Mouse (Mus musculus) kidney, adult 2 months (tissue): ENCODE results near the gene Sik2. TPM values are rescaled to one million over a fixed set of nuclear protein-coding genes. Genes with fewer than 3 reads are reported as not detected.
A peak's percentile ranks its signal among the peaks of the same experiment; 100 is the strongest.

Experiments
- DNase-seq: peaks from one replicate; pipeline ENCODE4 v3.0.0; 2021
- H3K27ac ChIP-seq: fragments of 200-500 bp; 2 replicates; pipeline ENCODE4 v1.5.1; 2012; ENCODE audit warnings: low read depth, low read length, control low read depth, inconsistent platforms; ENCODE audit not compliant: insufficient read depth
- H3K27me3 ChIP-seq: fragments of 200-500 bp; replicated peaks from 2 replicates; pipeline ENCODE4 v1.6.1; 2012; ENCODE audit warnings: mild to moderate bottlenecking, moderate library complexity, low read length, inconsistent platforms; ENCODE audit not compliant: control insufficient read depth, insufficient read depth
- H3K36me3 ChIP-seq: fragments of 200-500 bp; 2 replicates; pipeline ENCODE4 v1.6.1; 2012; ENCODE audit warnings: mild to moderate bottlenecking, moderate library complexity, low read length, inconsistent platforms; ENCODE audit not compliant: control insufficient read depth, insufficient read depth
- H3K4me1 ChIP-seq: fragments of 200-500 bp; 2 replicates; pipeline ENCODE4 v1.6.1; 2011; ENCODE audit warnings: low read length; ENCODE audit not compliant: control insufficient read depth, insufficient read depth
- H3K4me3 ChIP-seq: fragments of 200-500 bp; 2 replicates; pipeline ENCODE4 v1.5.1; 2011; ENCODE audit warnings: mild to moderate bottlenecking, low read depth, low read length, control low read depth; ENCODE audit not compliant: insufficient read depth
- CTCF ChIP-seq: fragments of 200-500 bp; conservative IDR thresholded peaks from 2 replicates; pipeline ENCODE4 v1.5.1; 2011; ENCODE audit warnings: low read depth, mild to moderate bottlenecking, control low read depth, low read length, moderate library complexity, mixed read lengths; ENCODE audit not compliant: insufficient read depth, insufficient read length
- POLR2A ChIP-seq: fragments of 200-500 bp; IDR thresholded peaks from one replicate; pipeline ENCODE4 v1.6.1; 2011; ENCODE audit warnings: low read depth, low read length, control low read depth
- WGBS: fragments of 180-500 bp; shearing (Covaris S2); methylation state at CpG from one replicate; pipeline ENCODE4 v1.1.7; 2018; 5-methylcytosine and 5-hydroxymethylcytosine counted together
- polyA plus RNA-seq: library from polyadenylated mRNA; depleted of rRNA; stranded (reverse); fragments of >200 nt; gene quantifications from 2 replicates; pipeline ENCODE4 v1.2.3, GENCODE M21; 2012

Sik2 gene
- polyA plus RNA-seq, 1 experiment, result 18.5 TPM

DNA sequence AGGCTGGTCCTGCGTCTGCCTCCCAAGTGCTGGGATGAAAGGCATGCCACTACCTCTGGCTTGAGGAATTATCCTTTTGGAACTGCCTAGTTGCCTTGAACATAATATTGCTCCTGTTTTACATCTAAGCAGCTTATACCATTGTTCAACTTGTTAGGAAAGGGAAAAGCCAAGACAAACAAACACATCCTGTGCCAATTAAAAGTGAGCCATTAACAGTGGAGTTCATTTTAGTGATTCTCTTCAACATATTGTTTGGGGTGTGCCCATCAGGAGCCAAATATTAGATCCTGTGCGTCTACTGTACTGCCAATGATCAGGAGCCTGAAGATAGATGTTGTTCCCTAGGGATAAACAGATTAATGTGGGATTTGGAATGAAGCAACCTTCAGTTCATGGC lies 126.7 kb downstream of the Sik2 start:
- no peak overlapping the region for H3K4me3 ChIP-seq
- 84% methylated on average over 2 of the region's 2 CpGs for WGBS
- no peaks in the 10 kb centered on the region; the same call in none of the 2 replicates for H3K36me3 ChIP-seq
- TF ChIP-seq POLR2A, result no peak
- TF ChIP-seq CTCF, result no peak
- peaks cover 16% of the 10 kb centered on the region for H3K4me1 ChIP-seq
- peak; percentile 4 for DNase-seq
- H3K27me3 ChIP-seq, result no peaks in the 10 kb centered on the region
- no peak overlapping the region for H3K27ac ChIP-seq

- no peak for DNase-seq
These were observed 131.4 kb downstream of the Sik2 start for GRCm38 (mm10) chr9:50877431-50877830.

DNA sequence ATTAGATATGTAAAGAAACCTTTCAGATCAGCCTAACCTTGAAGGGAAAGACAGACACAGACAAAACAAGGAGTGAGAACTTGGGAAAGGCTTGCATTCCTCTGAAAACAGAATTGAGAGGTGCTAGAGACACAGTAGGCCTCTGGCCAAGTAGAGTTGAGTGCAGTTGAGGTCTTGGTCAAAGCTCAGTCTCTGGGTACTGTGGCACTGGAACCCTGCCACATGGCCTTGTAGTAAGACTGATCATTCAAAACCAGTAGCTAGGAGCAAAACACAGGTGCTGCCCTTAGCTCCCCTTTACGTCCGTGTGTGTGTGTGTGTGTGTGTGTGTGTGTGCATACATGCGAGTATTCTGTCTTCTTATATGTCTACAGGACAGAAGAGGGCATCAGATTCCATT lies 132.6 kb downstream of the Sik2 start:
- no peaks in the 10 kb centered on the region; the same call in none of the 2 replicates for H3K36me3 ChIP-seq
- no peak overlapping the region for H3K4me3 ChIP-seq
- peak; percentile 94 for DNase-seq
- WGBS, result 63% methylated on average over 3 of the region's 3 CpGs
- no peak for TF ChIP-seq POLR2A
- TF ChIP-seq CTCF, result no peak
- no peaks in the 10 kb centered on the region for H3K27me3 ChIP-seq
- H3K27ac ChIP-seq, result no peak overlapping the region
- peaks cover 3% of the 10 kb centered on the region; the same call in 1 of the 2 replicates for H3K4me1 ChIP-seq

More at GRCm38 (mm10) chr9:50877431-50877830, 131.4 kb downstream of the Sik2 start:
- no peaks in the 10 kb centered on the region for H3K27me3 ChIP-seq
- no peaks in the 10 kb centered on the region; the same call in none of the 2 replicates for H3K36me3 ChIP-seq
- peaks cover 3% of the 10 kb centered on the region; the same call in 1 of the 2 replicates for H3K4me1 ChIP-seq
- 50% methylated on average over 3 of the region's 3 CpGs for WGBS
- TF ChIP-seq POLR2A (no peak), CTCF (no peak)
- no peak overlapping the region for H3K4me3 ChIP-seq
- no peak overlapping the region for H3K27ac ChIP-seq

GRCm38 (mm10) chr9:50875470-50875869 lies 133.4 kb downstream of the Sik2 start:
- no peak for TF ChIP-seq POLR2A
- TF ChIP-seq CTCF, result no peak
- Histone ChIP-seq H3K36me3 (no peaks in the 10 kb centered on the region; the same call in 1 of the 2 replicates), H3K27ac (no peak overlapping the region), H3K27me3 (no peaks in the 10 kb centered on the region), H3K4me3 (no peak overlapping the region), H3K4me1 (peaks cover 3% of the 10 kb centered on the region; the same call in 1 of the 2 replicates)
- DNase-seq, result no peak
- 93% methylated on average over 4 of the region's 4 CpGs for WGBS

GRCm38 (mm10) chr9:50874031-50874430 lies 134.8 kb downstream of the Sik2 start:
- Histone ChIP-seq H3K27ac (peak overlapping the region; percentile 25; the same call in 1 of the 2 replicates), H3K4me1 (peaks cover 3% of the 10 kb centered on the region; the same call in 1 of the 2 replicates), H3K36me3 (no peaks in the 10 kb centered on the region; the same call in 1 of the 2 replicates), H3K4me3 (no peak overlapping the region), H3K27me3 (no peaks in the 10 kb centered on the region)
- peak; percentile 86 for DNase-seq
- 45% methylated on average over 6 of the region's 6 CpGs for whole genome bisulfite sequencing
- no peak for TF ChIP-seq POLR2A
- no peak for TF ChIP-seq CTCF

- no peak for TF ChIP-seq POLR2A
- TF ChIP-seq CTCF, result no peak
- Histone ChIP-seq H3K27ac (no peak overlapping the region), H3K36me3 (no peaks in the 10 kb centered on the region; the same call in 1 of the 2 replicates)
These were observed 135.7 kb downstream of the Sik2 start for GRCm38 (mm10) chr9:50873210-50873609.

DNA sequence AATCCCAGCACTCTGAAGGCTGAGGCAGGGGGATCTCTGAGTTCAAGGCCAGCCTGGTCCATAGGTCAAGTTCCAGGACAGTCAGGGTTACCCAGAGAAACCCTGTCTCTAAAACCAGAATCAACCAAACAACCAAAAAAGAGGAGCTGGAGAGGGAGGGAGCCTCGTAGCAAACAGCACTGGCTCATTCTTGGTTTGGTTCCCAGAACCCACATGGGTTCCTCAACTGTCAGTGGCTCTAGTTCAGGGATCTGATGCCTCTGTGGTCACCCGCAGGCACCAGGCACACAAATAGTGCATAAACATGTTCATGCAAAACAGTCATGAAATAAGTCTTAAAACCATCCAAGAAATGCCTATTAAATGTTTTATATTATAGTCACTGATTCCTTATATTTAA lies 140.7 kb downstream of the Sik2 start:
- no peaks in the 10 kb centered on the region for H3K27me3 ChIP-seq
- WGBS, result 85% methylated on average over 2 of the region's 2 CpGs
- peaks cover 3% of the 10 kb centered on the region for H3K36me3 ChIP-seq
- no peak for DNase-seq
- TF ChIP-seq CTCF (no peak), POLR2A (no peak)
- no peak overlapping the region for H3K27ac ChIP-seq
- H3K4me1 ChIP-seq, result no peaks in the 10 kb centered on the region
- no peak overlapping the region for H3K4me3 ChIP-seq

More at GRCm38 (mm10) chr9:50873210-50873609, 135.7 kb downstream of the Sik2 start:
- DNase-seq, result no peak
- Histone ChIP-seq H3K4me1 (peaks cover 3% of the 10 kb centered on the region; the same call in 1 of the 2 replicates), H3K27me3 (no peaks in the 10 kb centered on the region), H3K4me3 (no peak overlapping the region)
- WGBS, result 91% methylated on average over 9 of the region's 9 CpGs
